Comparison of ENCODE assay signal across 14 mouse cellular contexts in genomic region chr4:133156831-133157230, GRCm38 (mm10). TPM values are rescaled to one million over a fixed set of nuclear protein-coding genes. Genes with fewer than 3 reads are reported as not detected.
A peak's percentile ranks its signal among the peaks of the same experiment; 100 is the strongest.
DNase-seq lines count a peak whose midpoint lies in the region; TF ChIP-seq lines count a peak whose summit lies in the region.
"Had no signal": no experiment of that assay in that cellular context is flagged by ENCODE, and none has a peak within 500 bp of the region (broad histone marks: within the 10 kb centered on the region; RNA-seq: fewer than 3 reads in every experiment).

No protein-coding gene starts in this region.

- H3K9ac ChIP-seq in ES-Bruce4 (ENCODE audit: low read depth, poor library complexity, severe bottlenecking): no peak overlapping the region

- no peak for TF ChIP-seq POLR2A in ES-Bruce4 (IDR thresholded peaks at IDR 0.05; ENCODE audit: insufficient read depth, low read length)

- peaks cover 2% of the 10 kb centered on the region for H3K4me1 ChIP-seq in ES-Bruce4 (ENCODE audit: control insufficient read depth, insufficient read depth, low read length)
- H3K4me1 ChIP-seq in brown adipose tissue, adult 24 weeks (ENCODE audit: control insufficient read depth, insufficient read depth, insufficient read length, low read length): peaks cover 47% of the 10 kb centered on the region

- H3K36me3 ChIP-seq in ES-Bruce4 (ENCODE audit: control insufficient read depth, insufficient read depth, low read length, poor library complexity, severe bottlenecking): no peaks in the 10 kb centered on the region; the same call in 1 of the 2 replicates

- no peak for TF ChIP-seq CTCF in layer of hippocampus, adult 2 months (conservative IDR thresholded peaks at IDR 0.05)
- TF ChIP-seq CTCF in ES-Bruce4 (IDR thresholded peaks at IDR 0.05; ENCODE audit: low read depth, low read length): no peak

- no peak for TF ChIP-seq EP300 in ES-Bruce4 (IDR thresholded peaks at IDR 0.05; ENCODE audit: insufficient read depth, low read depth, low read length)

- peak overlapping the region; percentile 61 for H3K27ac ChIP-seq in layer of hippocampus, adult 2 months
- peak overlapping the region; percentile 39; the same call in 1 of the 2 replicates for H3K27ac ChIP-seq in ES-Bruce4 (ENCODE audit: insufficient read depth, low read length)
- peak overlapping the region; percentile 13 for H3K27ac ChIP-seq in brown adipose tissue, adult 24 weeks (replicated peaks; ENCODE audit: low read depth, low read length)
- H3K27ac ChIP-seq: hindbrain, embryonic 10.5 days had no signal

- no peak overlapping the region for H3K4me3 ChIP-seq in layer of hippocampus, adult 2 months
- H3K4me3 ChIP-seq in ES-Bruce4 (ENCODE audit: low read depth, low read length): no peak overlapping the region
- no peak overlapping the region for H3K4me3 ChIP-seq in brown adipose tissue, adult 24 weeks (ENCODE audit: insufficient read depth, low read depth, low read length)
- H3K4me3 ChIP-seq: hindbrain, embryonic 10.5 days had no signal

- no peaks in the 10 kb centered on the region for H3K9me3 ChIP-seq in ES-Bruce4 (replicated peaks; ENCODE audit: control insufficient read depth, insufficient read depth, low read length, poor library complexity, severe bottlenecking)
- H3K9me3 ChIP-seq: hindbrain, embryonic 10.5 days had no signal

- DNase-seq in gastrocnemius, adult 18-20 months (ENCODE audit: low spot score): peak; percentile 32
- no peak for DNase-seq in gastrocnemius, postnatal 10 days
- peak; percentile 34 to 55 for DNase-seq in layer of hippocampus, adult 2 months (ENCODE audit: low spot score in 2 of 2)
- no peak for DNase-seq in layer of hippocampus, adult 11-12 months (ENCODE audit: low spot score)
- DNase-seq in yolk sac, embryonic 10.5 days (ENCODE audit: low spot score): no peak
- DNase-seq: adrenal gland, postnatal 14 days; kidney, adult 18-20 months; lung, adult 18-20 months; retina, postnatal 1 day; thymus, postnatal 25 days had no signal

- H3K27me3 ChIP-seq in ES-Bruce4 (ENCODE audit: control insufficient read depth, insufficient read depth, low read length, poor library complexity, severe bottlenecking): no peaks in the 10 kb centered on the region

RNA-seq across cellular contexts. Expression of gene Wasf2, which starts 26.5 kb away (rescaled TPM):
- total RNA-seq in gastrocnemius, adult 18-20 months (2021): 10 to 100 TPM; 29.1 to 33.3 TPM
- total RNA-seq in gastrocnemius, postnatal 10 days (2021): 10 to 100 TPM; 73.1 to 88.7 TPM
- 10 to 100 TPM; 32.0 to 33.1 TPM for total RNA-seq in layer of hippocampus, adult 2 months (2021)
- polyA plus RNA-seq in ES-Bruce4 (2011; ENCODE audit: insufficient read depth, insufficient read length, low read depth, missing spikeins): 102 and 103 TPM in 2 replicates
- 39.6 and 39.8 TPM in 2 replicates for polyA plus RNA-seq in brown adipose tissue, adult 24 weeks (2012; ENCODE audit: insufficient read depth, insufficient read length, missing spikeins)

RNA-seq across cellular contexts. Expression of gene Cd164l2, which starts 55.1 kb away (rescaled TPM):
- total RNA-seq in gastrocnemius, adult 18-20 months (2021): not detected
- not detected for total RNA-seq in gastrocnemius, postnatal 10 days (2021)
- total RNA-seq in layer of hippocampus, adult 2 months (2021): 1 to 10 TPM; 2.3 to 4.2 TPM
- 9.6 and 12.4 TPM in 2 replicates for polyA plus RNA-seq in ES-Bruce4 (2011; ENCODE audit: insufficient read depth, insufficient read length, low read depth, missing spikeins)
- polyA plus RNA-seq in brown adipose tissue, adult 24 weeks (2012; ENCODE audit: insufficient read depth, insufficient read length, missing spikeins): 3.3 and 4.1 TPM in 2 replicates
- total RNA-seq: megakaryocyte-erythroid progenitor cell, adult 5-6 weeks had no signal

RNA-seq across cellular contexts. Expression of gene Gpr3, which starts 55.5 kb away (rescaled TPM):
- not detected for total RNA-seq in gastrocnemius, adult 18-20 months (2021)
- total RNA-seq in gastrocnemius, postnatal 10 days (2021): not detected
- 1 to 10 TPM; 5.0 to 5.3 TPM for total RNA-seq in layer of hippocampus, adult 2 months (2021)
- polyA plus RNA-seq in ES-Bruce4 (2011; ENCODE audit: insufficient read depth, insufficient read length, low read depth, missing spikeins): 0.26 and 0.52 TPM in 2 replicates
- polyA plus RNA-seq in brown adipose tissue, adult 24 weeks (2012; ENCODE audit: insufficient read depth, insufficient read length, missing spikeins): not detected in 2 replicates
- total RNA-seq: megakaryocyte-erythroid progenitor cell, adult 5-6 weeks had no signal

Comparison
In these comparisons a context has a peak if more than half of its experiments do, and no peak if none do; other contexts are left out.
1. DNase-seq: peak in gastrocnemius, adult 18-20 months (single experiment) and layer of hippocampus, adult 2 months (2 of 2); none in gastrocnemius, postnatal 10 days (single experiment), layer of hippocampus, adult 11-12 months (single experiment) and yolk sac, embryonic 10.5 days (single experiment).
2. RNA of gene Gpr3, which starts 55.5 kb away (total RNA-seq): 5.0 to 5.3 TPM in layer of hippocampus, adult 2 months; not detected in gastrocnemius, postnatal 10 days and not detected in gastrocnemius, adult 18-20 months; every median in the first group is over 4 times any median in the second.
3. Peak in every context shown above with its lines, with median percentiles within 50 percentile points of each other: H3K27ac ChIP-seq.